Mouse (Mus musculus) urinary bladder, postnatal 10 days (tissue): ENCODE measurements around the gene Kif26a.

ENCODE experiments used
- DNase-seq: peaks from one replicate; pipeline ENCODE4 v3.0.0; 2022; ENCODE audit warnings: low spot score

Kif26a gene

GRCm38 (mm10) chr12:112221290-112221689 is 75.3 kb downstream of the Kif26a start:
- DNase-seq, result no peak

- no peak for DNase-seq
These were observed 75.9 kb downstream of the Kif26a start for GRCm38 (mm10) chr12:112221754-112222439.

- DNase-seq, result no peak
These were observed 77.8 kb downstream of the Kif26a start for GRCm38 (mm10) chr12:112223721-112224337.

- DNase-seq, result no peak
These were observed 80.2 kb downstream of the Kif26a start for GRCm38 (mm10) chr12:112226238-112226637.

GRCm38 (mm10) chr12:112226656-112227055 is 80.6 kb downstream of the Kif26a start:
- no peak for DNase-seq

- no peak for DNase-seq
These were observed 83.1 kb downstream of the Kif26a start for GRCm38 (mm10) chr12:112229084-112229483.

GRCm38 (mm10) chr12:112230196-112230595 is 84.2 kb downstream of the Kif26a start:
- DNase-seq, result no peak
